8 mouse cellular contexts compared by ENCODE assay signal in the genomic region with DNA sequence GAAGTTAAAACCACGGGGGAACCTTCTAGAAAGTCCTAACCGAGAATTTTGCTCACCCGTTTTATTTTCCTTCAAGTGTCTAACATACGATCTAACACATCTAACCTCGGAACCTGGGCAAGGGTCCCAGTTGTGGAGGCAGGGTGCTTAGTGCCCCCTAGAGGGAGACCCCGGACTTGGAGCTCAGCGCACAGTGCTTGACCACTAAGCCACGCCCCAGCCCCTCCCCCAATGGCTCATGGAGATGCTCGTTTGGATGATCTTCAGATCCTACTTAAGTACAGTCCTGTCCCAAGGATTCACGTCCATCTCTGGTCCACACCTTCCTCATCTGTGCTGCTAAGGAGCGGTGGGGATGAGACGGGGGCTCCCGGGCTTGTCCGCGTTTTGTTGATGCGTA. TPM values are rescaled to one million over a fixed set of nuclear protein-coding genes. Genes with fewer than 3 reads are reported as not detected.
A peak's percentile ranks its signal among the peaks of the same experiment; 100 is the strongest.
DNase-seq lines count a peak whose midpoint lies in the region; ATAC-seq lines count a peak whose summit lies in the region.

No protein-coding gene starts in this region.

- no peaks in the 10 kb centered on the region for H3K36me3 ChIP-seq in midbrain, embryonic 10.5 days
- H3K36me3 ChIP-seq in midbrain, embryonic 13.5 days: no peaks in the 10 kb centered on the region
- H3K36me3 ChIP-seq in heart, embryonic 12.5 days: no peaks in the 10 kb centered on the region
- H3K36me3 ChIP-seq in midbrain, embryonic 15.5 days (replicated peaks): no peaks in the 10 kb centered on the region

- no peak overlapping the region for H3K9ac ChIP-seq in midbrain, embryonic 13.5 days (replicated peaks)
- no peak overlapping the region for H3K9ac ChIP-seq in heart, embryonic 12.5 days
- H3K9ac ChIP-seq in midbrain, embryonic 15.5 days: no peak overlapping the region

- H3K9me3 ChIP-seq in midbrain, embryonic 10.5 days (replicated peaks): no peaks in the 10 kb centered on the region
- no peaks in the 10 kb centered on the region for H3K9me3 ChIP-seq in midbrain, embryonic 13.5 days
- no peaks in the 10 kb centered on the region for H3K9me3 ChIP-seq in heart, embryonic 12.5 days (replicated peaks)
- no peaks in the 10 kb centered on the region for H3K9me3 ChIP-seq in midbrain, embryonic 15.5 days

- H3K4me1 ChIP-seq in midbrain, embryonic 10.5 days: peaks cover 24% of the 10 kb centered on the region
- peaks cover 13% of the 10 kb centered on the region for H3K4me1 ChIP-seq in midbrain, embryonic 13.5 days (replicated peaks)
- H3K4me1 ChIP-seq in heart, embryonic 12.5 days (replicated peaks): peaks cover 30% of the 10 kb centered on the region
- peaks cover 12% of the 10 kb centered on the region for H3K4me1 ChIP-seq in midbrain, embryonic 15.5 days

- peak overlapping the region; percentile 29 for H3K4me3 ChIP-seq in midbrain, embryonic 10.5 days
- no peak overlapping the region for H3K4me3 ChIP-seq in midbrain, embryonic 13.5 days (replicated peaks)
- peak overlapping the region; percentile 20; the same call in 1 of the 2 replicates for H3K4me3 ChIP-seq in heart, embryonic 12.5 days
- no peak overlapping the region for H3K4me3 ChIP-seq in midbrain, embryonic 15.5 days

- 19% methylated on average over 16 of the region's 16 CpGs for WGBS in midbrain, embryonic 10.5 days
- WGBS in midbrain, embryonic 13.5 days: 14% methylated on average over 16 of the region's 16 CpGs
- WGBS in heart, embryonic 12.5 days: 15% methylated on average over 16 of the region's 16 CpGs
- WGBS in midbrain, embryonic 15.5 days: 11% methylated on average over 16 of the region's 16 CpGs

- ATAC-seq in midbrain, embryonic 13.5 days: no peak
- ATAC-seq in heart, embryonic 12.5 days (ENCODE audit: insufficient number of reproducible peaks, low FRiP score): no peak
- no peak for ATAC-seq in midbrain, embryonic 15.5 days (replicated peaks)
- no peak for ATAC-seq in monocyte, adult 5-6 weeks (replicated peaks; ENCODE audit: insufficient number of reproducible peaks, low FRiP score, low TSS enrichment, poor library complexity, severe bottlenecking)

- no peak overlapping the region for H3K27ac ChIP-seq in midbrain, embryonic 10.5 days (replicated peaks)
- H3K27ac ChIP-seq in midbrain, embryonic 13.5 days: no peak overlapping the region
- H3K27ac ChIP-seq in heart, embryonic 12.5 days (ENCODE audit: poor library complexity, severe bottlenecking): peak overlapping the region; percentile 85
- no peak overlapping the region for H3K27ac ChIP-seq in midbrain, embryonic 15.5 days

- H3K4me2 ChIP-seq in midbrain, embryonic 13.5 days (replicated peaks): no peak overlapping the region; the same call in 1 of the 2 replicates
- peak overlapping the region; percentile 52 for H3K4me2 ChIP-seq in heart, embryonic 12.5 days
- H3K4me2 ChIP-seq in midbrain, embryonic 15.5 days: peak overlapping the region; percentile 20; the same call in 1 of the 2 replicates

- DNase-seq in midbrain, embryonic 10.5 days (ENCODE audit: low spot score): peak; percentile 74
- DNase-seq in adrenal gland, postnatal 25 days: peak; percentile 55
- peak; percentile 70 to 75 for DNase-seq in kidney, postnatal 25 days
- DNase-seq in right cerebral cortex, postnatal 10 days (ENCODE audit: low spot score in 2 of 2): no peak

- peaks cover 14% of the 10 kb centered on the region for H3K27me3 ChIP-seq in midbrain, embryonic 10.5 days (ENCODE audit: low read depth, poor library complexity, severe bottlenecking)
- H3K27me3 ChIP-seq in midbrain, embryonic 13.5 days: peaks cover 30% of the 10 kb centered on the region
- no peaks in the 10 kb centered on the region for H3K27me3 ChIP-seq in heart, embryonic 12.5 days (replicated peaks)
- peaks cover 13% of the 10 kb centered on the region for H3K27me3 ChIP-seq in midbrain, embryonic 15.5 days (replicated peaks)

RNA-seq across cellular contexts. Expression of gene Acacb, which starts 28.3 kb away (rescaled TPM):
- polyA plus RNA-seq in midbrain, embryonic 10.5 days (2016; fragmentation: Nextera tagmentation; extraction: Ambion mirVana): 2.6 and 3.3 TPM in 2 replicates
- 2.4 and 2.9 TPM in 2 replicates for polyA plus RNA-seq in midbrain, embryonic 13.5 days (2015; fragmentation: Nextera tagmentation; extraction: Ambion mirVana)
- 99.4 and 114 TPM in 2 replicates for total RNA-seq in adrenal gland, postnatal 25 days (2021)
- 16.1 and 16.9 TPM in 2 replicates for polyA plus RNA-seq in heart, embryonic 12.5 days (2016; fragmentation: Nextera tagmentation; extraction: Ambion mirVana)
- 5.0 and 5.8 TPM in 2 replicates for polyA plus RNA-seq in midbrain, embryonic 15.5 days (2015; fragmentation: Nextera tagmentation; extraction: Ambion mirVana)
- total RNA-seq in monocyte, adult 5-6 weeks (2017): 0.10 to 0.21 TPM (median 0.19 TPM) in 3 replicates

RNA-seq across cellular contexts. Expression of gene Ung, which starts 44.5 kb away (rescaled TPM):
- polyA plus RNA-seq in midbrain, embryonic 10.5 days (2016; fragmentation: Nextera tagmentation; extraction: Ambion mirVana): 58.9 and 67.5 TPM in 2 replicates
- 14.8 and 17.4 TPM in 2 replicates for polyA plus RNA-seq in midbrain, embryonic 13.5 days (2015; fragmentation: Nextera tagmentation; extraction: Ambion mirVana)
- total RNA-seq in adrenal gland, postnatal 25 days (2021): 6.7 and 15.0 TPM in 2 replicates
- 60.6 and 60.7 TPM in 2 replicates for polyA plus RNA-seq in heart, embryonic 12.5 days (2016; fragmentation: Nextera tagmentation; extraction: Ambion mirVana)
- polyA plus RNA-seq in midbrain, embryonic 15.5 days (2015; fragmentation: Nextera tagmentation; extraction: Ambion mirVana): 8.5 and 9.7 TPM in 2 replicates
- 1.9 to 4.0 TPM (median 2.7 TPM) in 3 replicates for total RNA-seq in monocyte, adult 5-6 weeks (2017)

RNA-seq across cellular contexts. Expression of gene Alkbh2, which starts 46.6 kb away (rescaled TPM):
- 12.2 and 12.8 TPM in 2 replicates for polyA plus RNA-seq in midbrain, embryonic 10.5 days (2016; fragmentation: Nextera tagmentation; extraction: Ambion mirVana)
- 5.8 and 6.0 TPM in 2 replicates for polyA plus RNA-seq in midbrain, embryonic 13.5 days (2015; fragmentation: Nextera tagmentation; extraction: Ambion mirVana)
- 12.0 and 12.1 TPM in 2 replicates for total RNA-seq in adrenal gland, postnatal 25 days (2021)
- polyA plus RNA-seq in heart, embryonic 12.5 days (2016; fragmentation: Nextera tagmentation; extraction: Ambion mirVana): 8.7 and 11.0 TPM in 2 replicates
- polyA plus RNA-seq in midbrain, embryonic 15.5 days (2015; fragmentation: Nextera tagmentation; extraction: Ambion mirVana): 5.3 and 6.9 TPM in 2 replicates
- 1.6 to 12.8 TPM (median 8.9 TPM) in 3 replicates for total RNA-seq in monocyte, adult 5-6 weeks (2017)

Comparison
In these comparisons a context has a peak if more than half of its experiments do, and no peak if none do; other contexts are left out.
1. H3K4me3 ChIP-seq: peak in midbrain, embryonic 10.5 days (single experiment) and heart, embryonic 12.5 days (single experiment); none in midbrain, embryonic 13.5 days (single experiment) and midbrain, embryonic 15.5 days (single experiment).
2. DNase-seq: peak in midbrain, embryonic 10.5 days (single experiment), adrenal gland, postnatal 25 days (single experiment) and kidney, postnatal 25 days (2 of 2); none in right cerebral cortex, postnatal 10 days (0 of 2).